In the genomic region with DNA sequence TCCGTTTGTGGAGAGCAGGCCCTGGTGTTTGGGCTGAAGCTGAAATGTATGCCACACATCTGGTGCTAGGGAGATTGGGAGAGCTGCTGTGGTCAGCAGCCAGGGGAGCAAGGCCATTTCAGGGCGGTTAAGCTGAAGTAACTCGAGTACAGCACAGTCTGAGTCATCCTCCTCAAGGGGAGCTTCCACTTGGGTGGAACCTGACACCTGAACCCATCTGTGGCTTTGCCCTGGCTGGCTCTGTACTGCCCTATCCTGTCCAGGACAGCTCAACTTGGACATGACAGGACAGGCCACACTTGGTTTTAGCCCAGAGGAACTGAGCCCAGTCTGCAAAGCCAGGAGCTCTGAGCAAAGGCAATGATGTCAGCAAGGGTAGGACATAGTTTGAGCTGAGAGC, we compare ENCODE assay signal across 17 mouse cellular contexts.
DNase-seq lines count a peak whose midpoint lies in the region; ATAC-seq and TF ChIP-seq lines count a peak whose summit lies in the region.
"Had no signal": no experiment of that assay in that cellular context is flagged by ENCODE, and none has a peak within 500 bp of the region (broad histone marks: within the 10 kb centered on the region; RNA-seq: fewer than 3 reads in every experiment).

No protein-coding gene starts in this region.

- H3K79me2 ChIP-seq in myocyte (ENCODE audit: control insufficient read depth, insufficient read depth) = no peaks in the 10 kb centered on the region

- 14% methylated on average over 3 of the region's 3 CpGs for WGBS in kidney, postnatal 0 days
- WGBS in embryonic facial prominence, embryonic 10.5 days = 46% methylated on average over 3 of the region's 3 CpGs
- WGBS in intestine, postnatal 0 days = 66% methylated on average over 3 of the region's 3 CpGs

- no peak overlapping the region for H3ac ChIP-seq in myocyte (ENCODE audit: control insufficient read depth, insufficient read length)

- H3K4me2 ChIP-seq in kidney, postnatal 0 days (ENCODE audit: low read length) = no peak overlapping the region
- H3K4me2 ChIP-seq in myocyte (ENCODE audit: low read depth) = peak overlapping the region; percentile 88
- H3K4me2 ChIP-seq in intestine, postnatal 0 days (replicated peaks; ENCODE audit: low read depth) = no peak overlapping the region
- H3K4me2 ChIP-seq: limb, embryonic 13.5 days; lung, embryonic 15.5 days; midbrain, embryonic 12.5 days had no signal

- intact Hi-C loops in gastrocnemius, postnatal 36 days (cut with DNase I) = loop anchor here (5.0 kb wide), 1 partner anchor 56 kb away; no protein-coding TSS in a partner anchor

- H3K27ac ChIP-seq in kidney, postnatal 0 days = no peak overlapping the region
- no peak overlapping the region for H3K27ac ChIP-seq in embryonic facial prominence, embryonic 10.5 days (replicated peaks)
- H3K27ac ChIP-seq in intestine, postnatal 0 days (ENCODE audit: low read depth, low read length) = no peak overlapping the region
- H3K27ac ChIP-seq: limb, embryonic 13.5 days; lung, embryonic 15.5 days; midbrain, embryonic 12.5 days had no signal

- H3K36me3 ChIP-seq in kidney, postnatal 0 days (ENCODE audit: insufficient read depth, low read length) = no peaks in the 10 kb centered on the region
- H3K36me3 ChIP-seq in embryonic facial prominence, embryonic 10.5 days (replicated peaks) = no peaks in the 10 kb centered on the region
- no peaks in the 10 kb centered on the region for H3K36me3 ChIP-seq in myocyte (ENCODE audit: control insufficient read depth, insufficient read depth)
- no peaks in the 10 kb centered on the region for H3K36me3 ChIP-seq in intestine, postnatal 0 days (ENCODE audit: control insufficient read depth, insufficient read depth)
- H3K36me3 ChIP-seq: limb, embryonic 13.5 days; lung, embryonic 15.5 days; midbrain, embryonic 12.5 days had no signal

- peak; percentile 86 for ATAC-seq in kidney, postnatal 0 days (replicated peaks; ENCODE audit: low FRiP score, low read depth)
- ATAC-seq in megakaryocyte-erythroid progenitor cell, adult 5-6 weeks (replicated peaks; ENCODE audit: low FRiP score, low TSS enrichment, poor library complexity, severe bottlenecking) = no peak
- no peak for ATAC-seq in intestine, postnatal 0 days
- ATAC-seq: intestine, embryonic 16.5 days had no signal

- DNase-seq in kidney, postnatal 0 days (ENCODE audit: low spot score) = peak; percentile 77
- no peak for DNase-seq in kidney, adult 8-10 months
- DNase-seq in embryonic facial prominence, embryonic 10.5 days (ENCODE audit: low spot score) = peak; percentile 27
- peak; percentile 55 to 77 for DNase-seq in gastrocnemius, postnatal 36 days
- no peak for DNase-seq in right cerebral cortex, postnatal 25 days
- DNase-seq: cerebellum, adult 11-12 months; layer of hippocampus, adult 9-11 months; retina, postnatal 1 day; thymus, postnatal 25 days had no signal

- TF ChIP-seq CTCF in kidney, postnatal 0 days (IDR thresholded peaks at IDR 0.05; ENCODE audit: low read depth) = no peak
- no peak for TF ChIP-seq CTCF in intestine, postnatal 0 days (IDR thresholded peaks at IDR 0.05; ENCODE audit: low read depth)

- H3K4me3 ChIP-seq in kidney, postnatal 0 days (replicated peaks; ENCODE audit: low read depth, low read length) = no peak overlapping the region
- H3K4me3 ChIP-seq in embryonic facial prominence, embryonic 10.5 days = no peak overlapping the region
- no peak overlapping the region for H3K4me3 ChIP-seq in myocyte
- no peak overlapping the region for H3K4me3 ChIP-seq in intestine, postnatal 0 days (ENCODE audit: low read depth, low read length)
- H3K4me3 ChIP-seq: limb, embryonic 13.5 days; lung, embryonic 15.5 days; midbrain, embryonic 12.5 days had no signal

- TF ChIP-seq POLR2A in myocyte (IDR thresholded peaks at IDR 0.05; ENCODE audit: insufficient read length, low read depth) = no peak

- no peaks in the 10 kb centered on the region for H3K4me1 ChIP-seq in kidney, postnatal 0 days (replicated peaks; ENCODE audit: insufficient read depth, low read length)
- H3K4me1 ChIP-seq in embryonic facial prominence, embryonic 10.5 days = peaks cover 7% of the 10 kb centered on the region; the same call in 1 of the 2 replicates
- no peaks in the 10 kb centered on the region for H3K4me1 ChIP-seq in intestine, postnatal 0 days (replicated peaks; ENCODE audit: control insufficient read depth, insufficient read depth, low read length)
- H3K4me1 ChIP-seq: limb, embryonic 13.5 days; midbrain, embryonic 12.5 days had no signal

- no peak overlapping the region for H3K9ac ChIP-seq in kidney, postnatal 0 days (ENCODE audit: low read depth, low read length)
- H3K9ac ChIP-seq in intestine, postnatal 0 days (ENCODE audit: low read depth, low read length) = no peak overlapping the region
- H3K9ac ChIP-seq: limb, embryonic 13.5 days; lung, embryonic 15.5 days; midbrain, embryonic 12.5 days had no signal

- no peaks in the 10 kb centered on the region for H3K9me3 ChIP-seq in kidney, postnatal 0 days (replicated peaks; ENCODE audit: low read length)
- H3K9me3 ChIP-seq in embryonic facial prominence, embryonic 10.5 days = no peaks in the 10 kb centered on the region
- no peaks in the 10 kb centered on the region for H3K9me3 ChIP-seq in intestine, postnatal 0 days (ENCODE audit: control insufficient read depth)
- H3K9me3 ChIP-seq: limb, embryonic 13.5 days; lung, embryonic 15.5 days; midbrain, embryonic 12.5 days had no signal

- no peaks in the 10 kb centered on the region for H3K27me3 ChIP-seq in kidney, postnatal 0 days (ENCODE audit: insufficient read depth, low read length)
- H3K27me3 ChIP-seq in embryonic facial prominence, embryonic 10.5 days (replicated peaks; ENCODE audit: low read depth, poor library complexity, severe bottlenecking) = no peaks in the 10 kb centered on the region
- H3K27me3 ChIP-seq in myocyte (ENCODE audit: control insufficient read depth, insufficient read depth, insufficient read length) = no peaks in the 10 kb centered on the region
- H3K27me3 ChIP-seq in intestine, postnatal 0 days (replicated peaks; ENCODE audit: control insufficient read depth, insufficient read depth, low read length) = no peaks in the 10 kb centered on the region
- H3K27me3 ChIP-seq: CH12.LX; limb, embryonic 13.5 days; lung, embryonic 15.5 days; midbrain, embryonic 12.5 days had no signal

TF ChIP-seq in myocyte, 11 proteins besides CTCF, POLR2A, EP300 and RAD21:
- TF ChIP-seq TCF3 (IDR thresholded peaks at IDR 0.05; ENCODE audit: insufficient read length, low read depth) = no peak
- no peak for TF ChIP-seq POLR2AphosphoS2 (IDR thresholded peaks at IDR 0.05; ENCODE audit: insufficient read length, low read depth)
- TF ChIP-seq CEBPB (IDR thresholded peaks at IDR 0.05; ENCODE audit: insufficient read depth, poor library complexity, severe bottlenecking) = 0 out of 2 replicates have a peak, but pooled peaks have one; percentile 30
- TF ChIP-seq MYOD1 (IDR thresholded peaks at IDR 0.05; ENCODE audit: control insufficient read depth in 1 of 3, insufficient read length in 2 of 3, low read depth in 2 of 3) = peak in 2 of 3 experiments; percentile 38 to 80
- TF ChIP-seq MYOG (IDR thresholded peaks at IDR 0.05; ENCODE audit: control insufficient read depth in 1 of 3, insufficient read depth in 1 of 3, insufficient read length in 2 of 3, low read depth in 2 of 3) = peak in 2 of 3 experiments; percentile 11 to 81
- peak; percentile 69 for TF ChIP-seq TCF12 (IDR thresholded peaks at IDR 0.05; ENCODE audit: insufficient read depth, poor library complexity, severe bottlenecking)
TF ChIP-seq in myocyte: peak in this region for 4.

Comparison
In these comparisons a context has a peak if more than half of its experiments do, and no peak if none do; other contexts are left out.
1. DNase-seq: peak in kidney, postnatal 0 days (single experiment), embryonic facial prominence, embryonic 10.5 days (single experiment) and gastrocnemius, postnatal 36 days (2 of 2); none in kidney, adult 8-10 months (0 of 2) and right cerebral cortex, postnatal 25 days (single experiment).